Mouse (Mus musculus) testis, adult 2 months (tissue): ENCODE results near the gene Cubn. TPM values are rescaled to one million over a fixed set of nuclear protein-coding genes. Genes with fewer than 3 reads are reported as not detected.

Experiments used
- H3K27ac ChIP-seq: fragments of 200-500 bp; 2 replicates; pipeline ENCODE4 v1.5.1; 2012; ENCODE audit warnings: low read depth, low read length; ENCODE audit not compliant: control insufficient read depth, insufficient read depth
- H3K27me3 ChIP-seq: fragments of 200-500 bp; 2 replicates; pipeline ENCODE4 v1.6.1; 2012; ENCODE audit warnings: mild to moderate bottlenecking, low read length, moderate library complexity; ENCODE audit not compliant: control insufficient read depth, insufficient read depth
- H3K36me3 ChIP-seq: fragments of 200-500 bp; 2 replicates; pipeline ENCODE4 v1.6.1; 2012; ENCODE audit warnings: mild to moderate bottlenecking, low read length; ENCODE audit not compliant: control insufficient read depth, insufficient read depth
- H3K4me1 ChIP-seq: fragments of 200-500 bp; 2 replicates; pipeline ENCODE4 v1.6.1; 2012; ENCODE audit warnings: low read length; ENCODE audit not compliant: control insufficient read depth, insufficient read depth
- H3K4me3 ChIP-seq: fragments of 200-500 bp; 2 replicates; pipeline ENCODE4 v1.5.1; 2012; ENCODE audit warnings: low read depth, mild to moderate bottlenecking, low read length, moderate library complexity, mixed read lengths; ENCODE audit not compliant: control insufficient read depth
- CTCF ChIP-seq: fragments of 200-500 bp; IDR thresholded peaks from 2 replicates; pipeline ENCODE4 v1.5.1; 2012; ENCODE audit warnings: low read depth, mild to moderate bottlenecking, inconsistent platforms, low read length, moderate library complexity; ENCODE audit not compliant: control insufficient read depth, insufficient read depth, insufficient replicate concordance
- POLR2A ChIP-seq: fragments of 200-500 bp; IDR thresholded peaks from 2 replicates; pipeline ENCODE4 v1.6.1; 2012; ENCODE audit warnings: low read depth, mild to moderate bottlenecking, inconsistent platforms, low read length, moderate library complexity; ENCODE audit not compliant: control insufficient read depth
- polyA plus RNA-seq: library from polyadenylated mRNA; depleted of rRNA; stranded (reverse); fragments of >200 nt; gene quantifications from 2 replicates; pipeline ENCODE4 v1.2.3, GENCODE M21; 2012

Gene Cubn
- polyA plus RNA-seq, 1 experiment = 0.96 TPM

- Histone ChIP-seq H3K36me3 (no peaks in the 10 kb centered on the region), H3K4me1 (no peaks in the 10 kb centered on the region), H3K4me3 (no peak overlapping the region), H3K27me3 (no peaks in the 10 kb centered on the region), H3K27ac (no peak overlapping the region)
- TF ChIP-seq POLR2A = no peak
- no peak for TF ChIP-seq CTCF
Observed at GRCm38 (mm10) chr2:13258606-13259005, 233.0 kb downstream of the Cubn start.

- TF ChIP-seq POLR2A = no peak
- TF ChIP-seq CTCF = no peak
- H3K27me3 ChIP-seq = no peaks in the 10 kb centered on the region
- H3K27ac ChIP-seq = no peak overlapping the region
- no peak overlapping the region for H3K4me3 ChIP-seq
- no peaks in the 10 kb centered on the region for H3K4me1 ChIP-seq
- no peaks in the 10 kb centered on the region for H3K36me3 ChIP-seq
Observed at GRCm38 (mm10) chr2:13240711-13241110, 250.9 kb downstream of the Cubn start.

DNA sequence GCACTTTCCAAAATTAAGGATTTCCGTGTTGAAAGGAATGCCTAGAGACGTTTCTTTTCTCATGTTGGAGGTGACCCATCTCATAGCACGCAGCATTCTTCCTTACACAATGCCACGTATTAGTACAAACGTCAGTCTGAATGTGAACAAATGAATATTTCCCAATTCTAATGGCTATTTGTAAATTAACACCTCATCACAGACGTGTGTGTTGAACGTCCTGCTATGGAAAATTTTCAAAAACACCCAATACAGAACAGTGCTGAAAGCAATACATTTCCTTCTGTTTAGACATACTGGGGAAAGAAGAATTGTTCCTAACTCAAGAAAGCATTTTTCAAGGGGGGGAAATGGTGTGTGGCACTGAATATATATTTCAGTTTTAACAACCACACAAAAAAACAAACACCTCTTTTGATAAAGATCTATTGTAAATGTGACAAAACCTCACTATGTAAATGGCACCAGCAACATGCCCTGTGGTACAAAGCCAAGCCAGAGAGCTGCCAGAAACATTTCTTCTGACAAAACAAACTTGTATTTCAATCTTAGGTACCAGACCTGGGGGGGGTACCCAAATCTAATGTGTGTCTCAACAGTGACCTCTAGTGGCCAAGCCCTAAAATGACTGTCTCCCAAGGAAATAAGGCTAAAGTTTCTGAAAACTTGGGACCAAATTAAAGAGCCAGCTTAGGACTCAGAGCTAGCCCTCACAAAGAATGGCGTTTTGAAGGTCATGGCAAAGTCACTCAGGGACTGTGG lies 254.3 kb downstream of the Cubn start:
- H3K27me3 ChIP-seq = no peaks in the 10 kb centered on the region
- no peak overlapping the region for H3K27ac ChIP-seq
- TF ChIP-seq POLR2A (no peak), CTCF (peak; percentile 11; the same call in 1 of the 2 replicates)
- H3K4me1 ChIP-seq = no peaks in the 10 kb centered on the region
- no peaks in the 10 kb centered on the region for H3K36me3 ChIP-seq
- H3K4me3 ChIP-seq = no peak overlapping the region

GRCm38 (mm10) chr2:13235696-13236095 lies 255.9 kb downstream of the Cubn start:
- no peaks in the 10 kb centered on the region for H3K4me1 ChIP-seq
- TF ChIP-seq POLR2A = no peak
- no peak for TF ChIP-seq CTCF
- H3K27me3 ChIP-seq = no peaks in the 10 kb centered on the region
- no peaks in the 10 kb centered on the region for H3K36me3 ChIP-seq
- H3K4me3 ChIP-seq = no peak overlapping the region
- H3K27ac ChIP-seq = no peak overlapping the region

DNA sequence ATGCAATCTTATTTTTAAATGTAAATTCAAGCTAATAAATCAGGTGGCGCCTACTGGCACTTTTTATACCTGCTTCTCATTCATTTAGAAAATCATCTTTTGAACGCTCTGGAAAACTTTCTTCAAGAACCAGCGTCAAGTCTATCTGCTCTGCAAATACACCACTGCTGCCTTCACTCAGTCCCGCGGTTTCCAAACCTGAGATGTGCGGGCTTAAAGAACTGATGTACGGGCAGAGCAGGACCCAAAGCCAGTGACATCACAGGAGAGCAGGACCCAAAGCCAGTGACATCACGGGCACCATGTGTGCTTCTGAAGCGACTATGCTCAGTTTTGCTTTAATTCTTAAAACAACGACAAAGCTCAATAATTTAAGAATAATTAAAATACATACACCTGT lies 256.8 kb downstream of the Cubn start:
- TF ChIP-seq CTCF (no peak), POLR2A (no peak)
- no peaks in the 10 kb centered on the region for H3K4me1 ChIP-seq
- H3K4me3 ChIP-seq = no peak overlapping the region
- no peaks in the 10 kb centered on the region for H3K36me3 ChIP-seq
- no peak overlapping the region for H3K27ac ChIP-seq
- H3K27me3 ChIP-seq = no peaks in the 10 kb centered on the region

DNA sequence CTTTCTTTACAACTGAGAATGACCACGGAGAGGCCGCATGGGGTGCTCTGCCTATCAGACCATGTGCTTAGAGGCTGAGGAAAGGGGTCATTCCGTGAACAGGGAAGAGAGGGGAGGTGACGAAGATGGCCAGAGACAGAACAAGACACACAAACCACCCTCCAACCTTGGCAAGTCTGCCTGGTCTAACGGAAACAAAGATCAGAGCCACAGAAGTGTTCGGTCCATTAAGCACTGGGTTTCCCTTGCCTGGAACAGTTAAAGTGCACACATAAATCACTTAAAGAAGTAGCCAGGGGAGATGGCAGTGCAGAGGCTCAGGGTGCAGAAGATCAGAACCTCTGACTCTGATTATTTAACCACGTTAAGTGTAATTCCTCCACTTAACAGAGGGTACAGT lies 257.7 kb downstream of the Cubn start:
- H3K27me3 ChIP-seq = no peaks in the 10 kb centered on the region
- no peak overlapping the region for H3K27ac ChIP-seq
- no peaks in the 10 kb centered on the region for H3K36me3 ChIP-seq
- no peak overlapping the region for H3K4me3 ChIP-seq
- H3K4me1 ChIP-seq = no peaks in the 10 kb centered on the region
- TF ChIP-seq POLR2A = no peak
- no peak for TF ChIP-seq CTCF

GRCm38 (mm10) chr2:13233254-13233835 lies 258.3 kb downstream of the Cubn start:
- H3K4me1 ChIP-seq = no peaks in the 10 kb centered on the region
- no peaks in the 10 kb centered on the region for H3K36me3 ChIP-seq
- no peaks in the 10 kb centered on the region for H3K27me3 ChIP-seq
- H3K27ac ChIP-seq = no peak overlapping the region
- TF ChIP-seq POLR2A = no peak
- no peak for TF ChIP-seq CTCF
- H3K4me3 ChIP-seq = no peak overlapping the region
